In genomic region chr12:106115892-106116206, GRCm38 (mm10) we compare ENCODE assay signal across 13 mouse cellular contexts.
A peak's percentile ranks its signal among the peaks of the same experiment; 100 is the strongest.
DNase-seq lines count a peak whose midpoint lies in the region; ATAC-seq and TF ChIP-seq lines count a peak whose summit lies in the region.
"Had no signal": no experiment of that assay in that cellular context is flagged by ENCODE, and none has a peak within 500 bp of the region (broad histone marks: within the 10 kb centered on the region; RNA-seq: fewer than 3 reads in every experiment).

No protein-coding gene starts in this region.

- 0 out of 2 replicates have a peak, but pooled peaks have one; percentile 12 for TF ChIP-seq CTCF in midbrain, postnatal 0 days (IDR thresholded peaks at IDR 0.05)
- TF ChIP-seq CTCF in thymus, adult 2 months (IDR thresholded peaks at IDR 0.05; ENCODE audit: borderline replicate concordance, control insufficient read depth, extremely low read depth, insufficient read depth, low read length, poor library complexity): no peak

- H3K36me3 ChIP-seq in midbrain, postnatal 0 days (ENCODE audit: insufficient read depth, low read length): no peaks in the 10 kb centered on the region
- no peaks in the 10 kb centered on the region for H3K36me3 ChIP-seq in midbrain, embryonic 10.5 days
- H3K36me3 ChIP-seq in thymus, adult 2 months (ENCODE audit: control insufficient read depth, insufficient read depth, low read length): no peaks in the 10 kb centered on the region
- H3K36me3 ChIP-seq: embryonic facial prominence, embryonic 12.5 days; G1E; heart, embryonic 13.5 days; liver, embryonic 13.5 days had no signal

- DNase-seq in midbrain, postnatal 0 days (ENCODE audit: low spot score): no peak
- no peak for DNase-seq in midbrain, embryonic 10.5 days (ENCODE audit: low spot score)
- peak; percentile 46 for DNase-seq in adrenal gland, adult 8-10 months
- DNase-seq in cerebellum, adult 8-10 months: peak; percentile 25
- peak; percentile 47 to 56 for DNase-seq in layer of hippocampus, postnatal 10 days (ENCODE audit: low spot score in 2 of 2)
- DNase-seq in frontal cortex, postnatal 25 days (ENCODE audit: low spot score in 2 of 2): no peak
- no peak for DNase-seq in thymus, adult 2 months
- DNase-seq: gastrocnemius, adult 2 months; liver, embryonic 13.5 days had no signal

- no peak overlapping the region for H3K27ac ChIP-seq in midbrain, postnatal 0 days (ENCODE audit: low read depth, low read length)
- no peak overlapping the region for H3K27ac ChIP-seq in midbrain, embryonic 10.5 days (replicated peaks)
- no peak overlapping the region for H3K27ac ChIP-seq in thymus, adult 2 months (ENCODE audit: control insufficient read depth, insufficient read depth, low read length)
- H3K27ac ChIP-seq: embryonic facial prominence, embryonic 12.5 days; gastrocnemius, adult 2 months; heart, embryonic 13.5 days; liver, embryonic 13.5 days had no signal

- no peaks in the 10 kb centered on the region for H3K27me3 ChIP-seq in midbrain, postnatal 0 days (ENCODE audit: insufficient read depth, low read length)
- 0 out of 2 replicates have a peak, but pooled peaks cover 4% of the 10 kb centered on the region for H3K27me3 ChIP-seq in midbrain, embryonic 10.5 days (ENCODE audit: low read depth, poor library complexity, severe bottlenecking)
- no peaks in the 10 kb centered on the region for H3K27me3 ChIP-seq in thymus, adult 2 months (ENCODE audit: control insufficient read depth, insufficient read depth, low read length)
- H3K27me3 ChIP-seq: embryonic facial prominence, embryonic 12.5 days; heart, embryonic 13.5 days; liver, embryonic 13.5 days had no signal

- no peak for ATAC-seq in midbrain, postnatal 0 days (ENCODE audit: low FRiP score)
- ATAC-seq: intestine, postnatal 0 days had no signal

- TF ChIP-seq POLR2A in thymus, adult 2 months (IDR thresholded peaks at IDR 0.05; ENCODE audit: control insufficient read depth, extremely low read depth, insufficient read depth, low read length, poor library complexity): no peak

- no peak overlapping the region for H3K4me2 ChIP-seq in midbrain, postnatal 0 days (ENCODE audit: low read depth, low read length, poor library complexity, severe bottlenecking)
- H3K4me2 ChIP-seq: embryonic facial prominence, embryonic 12.5 days; heart, embryonic 13.5 days; liver, embryonic 13.5 days had no signal

- H3K4me3 ChIP-seq in midbrain, postnatal 0 days (ENCODE audit: low read depth, low read length): no peak overlapping the region
- H3K4me3 ChIP-seq in midbrain, embryonic 10.5 days: no peak overlapping the region
- H3K4me3 ChIP-seq in thymus, adult 2 months (ENCODE audit: control insufficient read depth, insufficient read depth, low read length): no peak overlapping the region
- H3K4me3 ChIP-seq: embryonic facial prominence, embryonic 12.5 days; gastrocnemius, adult 2 months; heart, embryonic 13.5 days; liver, embryonic 13.5 days had no signal

- 55% methylated on average over 5 of the region's 5 CpGs for WGBS in midbrain, postnatal 0 days
- WGBS in midbrain, embryonic 10.5 days: 80% methylated on average over 5 of the region's 5 CpGs
- WGBS in thymus, adult 2 months: 63% methylated on average over 5 of the region's 5 CpGs

- H3K4me1 ChIP-seq in midbrain, postnatal 0 days (ENCODE audit: insufficient read depth, low read length): 0 out of 2 replicates have a peak, but pooled peaks cover 4% of the 10 kb centered on the region
- H3K4me1 ChIP-seq in midbrain, embryonic 10.5 days: peaks cover 19% of the 10 kb centered on the region
- no peaks in the 10 kb centered on the region for H3K4me1 ChIP-seq in thymus, adult 2 months (replicated peaks; ENCODE audit: control insufficient read depth, insufficient read depth, low read length)
- H3K4me1 ChIP-seq: heart, embryonic 13.5 days; liver, embryonic 13.5 days had no signal

- no peaks in the 10 kb centered on the region for H3K9me3 ChIP-seq in midbrain, postnatal 0 days (ENCODE audit: low read length)
- H3K9me3 ChIP-seq in midbrain, embryonic 10.5 days (replicated peaks): no peaks in the 10 kb centered on the region
- H3K9me3 ChIP-seq: heart, embryonic 13.5 days; liver, embryonic 13.5 days had no signal

- H3K9ac ChIP-seq in midbrain, postnatal 0 days (replicated peaks; ENCODE audit: low read length, poor library complexity, severe bottlenecking): no peak overlapping the region
- H3K9ac ChIP-seq: embryonic facial prominence, embryonic 12.5 days; heart, embryonic 13.5 days; liver, embryonic 13.5 days had no signal

Comparison
In these comparisons a context has a peak if more than half of its experiments do, and no peak if none do; other contexts are left out.
1. DNase-seq: peak in adrenal gland, adult 8-10 months (single experiment), cerebellum, adult 8-10 months (single experiment) and layer of hippocampus, postnatal 10 days (2 of 2); none in midbrain, postnatal 0 days (single experiment), midbrain, embryonic 10.5 days (single experiment), frontal cortex, postnatal 25 days (0 of 2) and thymus, adult 2 months (single experiment).